Mouse (Mus musculus) liver, embryonic 12.5 days (tissue): ENCODE results near the gene Srrm4. TPM values are rescaled to one million over a fixed set of nuclear protein-coding genes. Genes with fewer than 3 reads are reported as not detected.

Experiments used
- ATAC-seq: fragments of 200-750 bp; cut with Nextera tagmentation; 2 replicates; pipeline ENCODE4 v1.8.0; 2017; ENCODE audit warnings: moderate number of reproducible peaks, mild to moderate bottlenecking, moderate library complexity
- H3K27ac ChIP-seq: fragments of 300-500 bp; sonication (generic); 2 replicates; pipeline ENCODE4 v1.5.1; 2016; ENCODE audit warnings: mild to moderate bottlenecking
- H3K27me3 ChIP-seq: fragments of 300-500 bp; sonication (generic); replicated peaks from 2 replicates; pipeline ENCODE4 v1.6.1; 2016; ENCODE audit warnings: mild to moderate bottlenecking, moderate library complexity
- H3K36me3 ChIP-seq: fragments of 300-500 bp; sonication (generic); 2 replicates; pipeline ENCODE4 v1.6.1; 2016; ENCODE audit warnings: mild to moderate bottlenecking, moderate library complexity
- H3K4me1 ChIP-seq: fragments of 300-500 bp; sonication (generic); 2 replicates; pipeline ENCODE4 v1.6.1; 2016
- H3K4me2 ChIP-seq: fragments of 300-500 bp; sonication (generic); 2 replicates; pipeline ENCODE4 v1.6.1; 2016; ENCODE audit warnings: mild to moderate bottlenecking, moderate library complexity
- H3K4me3 ChIP-seq: fragments of 300-500 bp; sonication (generic); 2 replicates; pipeline ENCODE4 v1.5.1; 2016; ENCODE audit warnings: mild to moderate bottlenecking, moderate library complexity
- H3K9ac ChIP-seq: fragments of 300-500 bp; sonication (generic); 2 replicates; pipeline ENCODE4 v1.6.1; 2016; ENCODE audit warnings: mild to moderate bottlenecking, moderate library complexity
- H3K9me3 ChIP-seq: fragments of 300-500 bp; sonication (generic); replicated peaks from 2 replicates; pipeline ENCODE4 v1.6.1; 2016; ENCODE audit warnings: mild to moderate bottlenecking, moderate library complexity
- WGBS: fragments of 180-500 bp; shearing (Covaris S2); methylation state at CpG from one replicate; pipeline ENCODE4 v1.1.7; 2016; ENCODE audit not compliant: insufficient replicate concordance; 5-methylcytosine and 5-hydroxymethylcytosine counted together
- polyA plus RNA-seq: library from polyadenylated mRNA; unstranded; fragments of >200 nt; fragmentation: Nextera tagmentation; extraction: Ambion mirVana; gene quantifications from 2 replicates; pipeline ENCODE4 v1.2.1, GENCODE M21; 2016

Gene Srrm4
- polyA plus RNA-seq, 1 experiment from 2014 or later, result 0.20 TPM

- no peak overlapping the region for H3K4me2 ChIP-seq
- no peaks in the 10 kb centered on the region for H3K4me1 ChIP-seq
- no peak overlapping the region for H3K9ac ChIP-seq
- WGBS, result 65% methylated on average over 19 of the region's 19 CpGs
- ATAC-seq, result no peak
- no peaks in the 10 kb centered on the region for H3K27me3 ChIP-seq
- H3K4me3 ChIP-seq, result no peak overlapping the region
- H3K9me3 ChIP-seq, result no peaks in the 10 kb centered on the region
- no peak overlapping the region for H3K27ac ChIP-seq
- no peaks in the 10 kb centered on the region for H3K36me3 ChIP-seq
These were observed 92.6 kb downstream of the Srrm4 start for GRCm38 (mm10) chr5:116498880-116499640.

- H3K4me3 ChIP-seq, result no peak overlapping the region
- H3K9me3 ChIP-seq, result no peaks in the 10 kb centered on the region
- H3K4me2 ChIP-seq, result no peak overlapping the region
- H3K36me3 ChIP-seq, result no peaks in the 10 kb centered on the region
- no peak overlapping the region for H3K27ac ChIP-seq
- no peaks in the 10 kb centered on the region for H3K27me3 ChIP-seq
- WGBS, result 59% methylated on average over 5 of the region's 5 CpGs
- H3K4me1 ChIP-seq, result no peaks in the 10 kb centered on the region
- H3K9ac ChIP-seq, result no peak overlapping the region
- no peak for ATAC-seq
These were observed 93.8 kb downstream of the Srrm4 start for GRCm38 (mm10) chr5:116497866-116498265.

- no peaks in the 10 kb centered on the region for H3K4me1 ChIP-seq
- H3K36me3 ChIP-seq, result no peaks in the 10 kb centered on the region
- no peaks in the 10 kb centered on the region for H3K27me3 ChIP-seq
- 26% methylated on average over 7 of the region's 7 CpGs for WGBS
- no peak; the same call in 1 of the 2 replicates for ATAC-seq
- H3K9ac ChIP-seq, result no peak overlapping the region
- no peak overlapping the region for H3K4me2 ChIP-seq
- H3K9me3 ChIP-seq, result no peaks in the 10 kb centered on the region
- no peak overlapping the region for H3K4me3 ChIP-seq
- H3K27ac ChIP-seq, result no peak overlapping the region
These were observed 94.4 kb downstream of the Srrm4 start for GRCm38 (mm10) chr5:116497205-116497604.

- WGBS, result 21% methylated on average over 2 of the region's 2 CpGs
- ATAC-seq, result no peak
- H3K36me3 ChIP-seq, result no peaks in the 10 kb centered on the region
- no peak overlapping the region for H3K4me3 ChIP-seq
- no peak overlapping the region for H3K9ac ChIP-seq
- H3K4me1 ChIP-seq, result no peaks in the 10 kb centered on the region
- H3K27me3 ChIP-seq, result no peaks in the 10 kb centered on the region
- no peak overlapping the region for H3K27ac ChIP-seq
- no peaks in the 10 kb centered on the region for H3K9me3 ChIP-seq
- no peak overlapping the region for H3K4me2 ChIP-seq
These were observed 94.9 kb downstream of the Srrm4 start for GRCm38 (mm10) chr5:116496717-116497116.

GRCm38 (mm10) chr5:116495466-116495865, 96.2 kb downstream of the Srrm4 start:
- Histone ChIP-seq H3K27me3 (no peaks in the 10 kb centered on the region), H3K4me2 (no peak overlapping the region), H3K36me3 (no peaks in the 10 kb centered on the region), H3K9me3 (no peaks in the 10 kb centered on the region), H3K9ac (no peak overlapping the region), H3K4me1 (no peaks in the 10 kb centered on the region), H3K27ac (no peak overlapping the region), H3K4me3 (no peak overlapping the region)
- ATAC-seq, result no peak
- WGBS, result 65% methylated on average over 9 of the region's 9 CpGs

- H3K9ac ChIP-seq, result no peak overlapping the region
- no peaks in the 10 kb centered on the region for H3K4me1 ChIP-seq
- H3K36me3 ChIP-seq, result no peaks in the 10 kb centered on the region
- no peak overlapping the region for H3K4me2 ChIP-seq
- WGBS, result 28% methylated on average over 7 of the region's 7 CpGs
- H3K27ac ChIP-seq, result no peak overlapping the region
- no peaks in the 10 kb centered on the region for H3K27me3 ChIP-seq
- H3K4me3 ChIP-seq, result no peak overlapping the region
- ATAC-seq, result no peak
- H3K9me3 ChIP-seq, result no peaks in the 10 kb centered on the region
These were observed 97.2 kb downstream of the Srrm4 start for GRCm38 (mm10) chr5:116494377-116494776.

GRCm38 (mm10) chr5:116492726-116493125, 98.9 kb downstream of the Srrm4 start:
- Histone ChIP-seq H3K9ac (no peak overlapping the region), H3K36me3 (no peaks in the 10 kb centered on the region), H3K4me3 (no peak overlapping the region), H3K27me3 (no peaks in the 10 kb centered on the region), H3K9me3 (no peaks in the 10 kb centered on the region), H3K27ac (no peak overlapping the region), H3K4me1 (no peaks in the 10 kb centered on the region), H3K4me2 (no peak overlapping the region)
- WGBS, result 57% methylated on average over 3 of the region's 3 CpGs
- ATAC-seq, result no peak

GRCm38 (mm10) chr5:116491794-116492420, 99.7 kb downstream of the Srrm4 start:
- no peak for ATAC-seq
- WGBS, result 45% methylated on average over 12 of the region's 12 CpGs
- H3K4me3 ChIP-seq, result no peak overlapping the region

GRCm38 (mm10) chr5:116490826-116491225, 100.8 kb downstream of the Srrm4 start:
- Histone ChIP-seq H3K9me3 (no peaks in the 10 kb centered on the region), H3K4me3 (no peak overlapping the region), H3K4me2 (no peak overlapping the region), H3K27ac (no peak overlapping the region), H3K36me3 (no peaks in the 10 kb centered on the region), H3K9ac (no peak overlapping the region), H3K27me3 (no peaks in the 10 kb centered on the region), H3K4me1 (no peaks in the 10 kb centered on the region)
- no peak for ATAC-seq
- WGBS, result 60% methylated on average over 5 of the region's 5 CpGs

More at GRCm38 (mm10) chr5:116491794-116492420, 99.7 kb downstream of the Srrm4 start:
- no peak overlapping the region for H3K4me2 ChIP-seq
- H3K27me3 ChIP-seq, result no peaks in the 10 kb centered on the region
- no peaks in the 10 kb centered on the region for H3K4me1 ChIP-seq
- no peak overlapping the region for H3K9ac ChIP-seq
- H3K27ac ChIP-seq, result no peak overlapping the region
- no peaks in the 10 kb centered on the region for H3K36me3 ChIP-seq
- no peaks in the 10 kb centered on the region for H3K9me3 ChIP-seq

- Histone ChIP-seq H3K4me1 (no peaks in the 10 kb centered on the region), H3K9me3 (no peaks in the 10 kb centered on the region), H3K4me3 (no peak overlapping the region), H3K36me3 (no peaks in the 10 kb centered on the region), H3K4me2 (no peak overlapping the region), H3K9ac (no peak overlapping the region), H3K27me3 (no peaks in the 10 kb centered on the region), H3K27ac (no peak overlapping the region)
- no peak for ATAC-seq
- 48% methylated on average over 8 of the region's 8 CpGs for WGBS
These were observed 102.0 kb downstream of the Srrm4 start for GRCm38 (mm10) chr5:116489621-116490020.

- H3K4me2 ChIP-seq, result no peak overlapping the region
- no peaks in the 10 kb centered on the region for H3K36me3 ChIP-seq
- 53% methylated on average over 4 of the region's 4 CpGs for WGBS
- no peak overlapping the region for H3K9ac ChIP-seq
- H3K27me3 ChIP-seq, result no peaks in the 10 kb centered on the region
- H3K9me3 ChIP-seq, result no peaks in the 10 kb centered on the region
- no peak overlapping the region for H3K27ac ChIP-seq
- ATAC-seq, result no peak
- no peak overlapping the region for H3K4me3 ChIP-seq
- no peaks in the 10 kb centered on the region for H3K4me1 ChIP-seq
These were observed 105.5 kb downstream of the Srrm4 start for GRCm38 (mm10) chr5:116486135-116486534.

GRCm38 (mm10) chr5:116485069-116485468, 106.5 kb downstream of the Srrm4 start:
- Histone ChIP-seq H3K4me2 (no peak overlapping the region), H3K27ac (no peak overlapping the region), H3K9me3 (no peaks in the 10 kb centered on the region), H3K4me3 (no peak overlapping the region), H3K4me1 (no peaks in the 10 kb centered on the region), H3K9ac (no peak overlapping the region), H3K27me3 (no peaks in the 10 kb centered on the region), H3K36me3 (no peaks in the 10 kb centered on the region)
- WGBS, result 13% methylated on average over 5 of the region's 5 CpGs
- no peak for ATAC-seq
